Mouse (Mus musculus): ENCODE measurements around the gene Faf1.

GRCm38 (mm10) chr4:109960201-109960935 lies 284.0 kb downstream of the Faf1 start:
- TF ChIP-seq CTCF (IDR thresholded peaks at IDR 0.05; ENCODE audit: low read depth) (no peak), EP300 (IDR thresholded peaks at IDR 0.05; ENCODE audit: low read depth) (no peak)

All from liver, embryonic 14.5 days (tissue).